Mouse (Mus musculus): ENCODE data around the gene Efna5. TPM values are rescaled to one million over a fixed set of nuclear protein-coding genes. Genes with fewer than 3 reads are reported as not detected.

Gene Efna5
- total RNA-seq, 2 experiments from 2014 or later = 0.46 to 2.9 TPM

DNA sequence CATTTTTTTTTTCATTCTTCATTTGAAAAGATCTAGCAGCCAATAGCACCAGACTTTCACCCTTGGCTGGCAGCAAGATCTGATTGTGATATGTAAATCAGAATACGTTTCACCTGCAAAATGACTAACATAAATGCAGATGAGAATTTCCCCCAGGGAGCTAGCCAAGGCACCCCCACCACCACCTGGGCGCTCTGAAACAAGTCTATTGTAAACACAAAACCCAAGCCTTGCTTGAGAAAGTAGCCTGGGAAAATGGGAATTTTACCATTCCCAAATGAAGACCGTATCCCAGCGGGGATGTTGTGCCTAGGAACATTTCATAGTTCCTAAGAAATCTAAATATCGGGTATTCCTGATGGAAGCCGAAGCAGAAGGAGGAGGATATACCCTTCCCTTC is 92.3 kb downstream of the Efna5 start:
- DNase-seq = no peak

DNA sequence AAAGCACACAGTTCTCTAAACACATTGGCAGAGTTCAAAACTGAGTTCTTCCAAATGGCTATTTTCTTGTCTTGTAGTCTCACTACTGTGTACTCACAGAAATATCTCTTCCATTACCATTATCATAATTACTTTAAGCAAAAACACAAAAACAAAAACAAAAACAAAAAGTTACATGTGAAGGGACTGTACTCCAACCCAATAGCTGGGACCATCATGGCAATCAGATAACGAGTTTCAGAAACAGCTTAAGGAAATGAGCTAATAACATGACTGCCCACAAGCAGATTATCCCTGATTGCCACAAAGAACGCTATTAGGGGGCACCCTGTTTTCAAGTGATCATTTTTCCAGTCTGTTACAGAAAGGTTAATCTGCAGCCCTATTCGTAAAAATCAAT is 93.3 kb downstream of the Efna5 start:
- no peak for DNase-seq

DNA sequence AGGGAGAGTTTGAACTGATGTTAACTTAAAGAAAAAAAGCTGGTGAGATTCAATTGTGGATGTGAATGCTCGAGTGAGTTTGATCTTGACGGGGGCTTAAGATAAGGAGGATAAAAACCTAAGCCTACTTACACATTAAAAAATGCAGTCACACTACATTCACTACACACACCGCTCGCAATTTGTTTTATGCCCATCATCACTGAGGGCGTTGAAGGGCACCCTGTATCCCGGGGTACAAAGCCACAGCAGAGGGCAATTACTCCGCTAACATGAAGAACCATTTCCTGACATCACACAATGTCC is 94.6 kb downstream of the Efna5 start:
- no peak for DNase-seq

DNA sequence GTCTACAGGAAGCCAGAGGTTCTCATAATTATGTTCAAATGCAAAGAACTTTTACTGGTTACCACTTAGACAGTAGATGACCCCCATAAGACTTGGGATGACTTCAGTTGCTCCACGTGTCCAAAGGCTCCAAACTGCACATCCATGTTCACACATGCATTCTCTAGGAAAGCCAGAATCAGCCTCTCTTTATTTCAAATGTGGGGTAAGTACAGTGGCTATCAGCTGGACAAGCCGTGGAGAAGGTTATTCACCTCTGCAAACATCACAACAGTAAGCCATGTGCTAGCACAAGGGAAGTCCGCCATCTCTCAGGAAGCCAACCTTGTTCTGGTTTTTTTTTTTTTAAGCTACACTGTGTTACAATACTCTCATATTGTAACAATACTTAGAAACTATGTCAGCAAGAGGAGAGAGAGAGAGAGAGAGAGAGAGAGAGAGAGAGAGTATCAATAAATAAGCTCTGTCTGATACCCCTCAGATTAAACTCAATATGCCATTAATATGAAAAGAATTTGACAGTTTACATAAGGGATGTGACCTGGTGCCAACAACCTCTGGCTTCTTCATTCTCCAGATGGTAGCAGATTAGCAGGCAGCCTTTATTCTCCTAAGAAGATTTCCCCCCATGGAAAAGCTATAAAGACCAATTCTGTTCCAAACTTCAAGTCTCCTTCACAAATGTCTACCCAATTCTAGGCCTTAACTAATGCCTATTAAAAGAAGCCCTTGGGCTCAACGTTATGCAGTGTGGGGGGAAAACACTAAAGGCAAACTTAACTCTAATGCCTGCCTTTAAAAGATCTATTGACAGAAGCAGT is 95.1 kb downstream of the Efna5 start:
- no peak for DNase-seq

DNA sequence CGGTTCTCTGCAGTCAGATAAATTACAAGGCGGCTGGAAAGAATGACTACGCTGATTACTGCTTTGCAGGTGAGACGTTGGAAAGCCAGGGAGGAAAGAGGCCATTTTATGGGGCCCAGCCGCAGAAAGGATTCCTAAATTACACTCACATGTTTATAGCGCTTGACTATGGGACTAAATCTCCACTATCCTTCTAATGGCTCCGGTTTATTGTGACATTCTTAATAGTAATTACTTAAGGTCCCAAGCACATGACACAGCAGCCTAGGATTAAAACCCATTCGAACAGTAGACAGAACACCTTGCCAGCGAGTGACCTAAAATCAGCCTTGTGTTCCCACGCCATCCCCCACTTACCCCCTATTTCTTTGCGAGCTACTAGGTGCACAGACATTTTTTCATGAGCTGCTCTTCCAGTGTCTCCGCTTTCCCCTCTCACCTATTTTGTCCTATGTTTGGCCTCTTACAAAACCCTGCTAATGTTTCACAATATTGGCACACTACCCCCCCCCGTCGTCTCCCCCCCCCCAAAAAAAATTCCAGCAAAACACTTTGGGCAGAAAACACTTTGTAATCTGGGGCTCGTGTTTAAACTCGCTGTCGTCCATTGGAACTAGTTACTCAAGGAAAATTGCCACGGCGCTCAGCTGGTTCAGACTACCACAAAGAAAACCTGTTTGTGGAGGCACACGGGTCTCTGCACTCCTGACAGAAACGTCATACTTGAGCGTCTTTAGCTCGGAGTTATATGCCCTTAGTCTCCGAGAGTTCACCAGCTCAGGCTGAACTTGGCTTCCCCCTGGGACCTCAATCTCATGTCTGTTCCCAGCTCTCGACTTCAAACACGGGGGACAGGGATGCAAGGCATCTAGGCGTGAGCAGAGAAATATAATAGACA is 96.6 kb downstream of the Efna5 start:
- no peak for DNase-seq

DNA sequence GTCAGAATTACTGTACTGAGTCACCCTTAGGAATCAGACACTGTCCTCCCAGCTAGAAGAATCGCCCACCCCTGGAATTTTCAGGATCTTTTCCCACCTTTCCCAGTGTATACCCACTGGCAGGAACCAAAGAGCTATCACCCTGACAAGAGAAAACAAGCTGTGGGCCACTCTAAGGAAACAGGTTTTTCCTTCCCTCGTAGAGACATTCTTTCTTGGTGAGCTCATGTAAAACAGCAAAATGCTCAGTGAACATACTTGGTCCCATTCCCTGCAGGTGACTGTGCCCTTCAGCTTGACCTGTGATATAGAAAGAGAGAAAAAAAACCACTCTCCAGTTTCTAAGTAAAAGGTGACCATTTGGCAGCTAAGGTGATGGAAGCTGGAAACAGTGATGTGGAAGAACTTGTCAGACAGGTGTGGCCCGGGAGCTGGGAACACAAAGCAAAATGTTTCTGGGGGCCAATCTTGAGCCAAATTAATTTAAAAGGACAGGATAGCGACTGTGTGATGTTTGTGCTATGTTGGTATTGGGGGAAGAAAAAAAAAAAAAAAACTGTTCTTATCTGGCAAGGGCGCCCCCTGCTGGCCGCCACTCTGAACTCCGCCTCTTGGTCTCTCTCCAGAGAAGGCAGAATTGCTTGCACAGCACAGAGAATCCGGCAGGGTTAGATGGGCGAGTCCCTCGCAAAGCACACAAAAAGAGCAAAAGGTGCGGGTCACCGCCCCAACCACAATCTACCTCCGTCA is 97.4 kb downstream of the Efna5 start:
- DNase-seq = peak; percentile 56

DNA sequence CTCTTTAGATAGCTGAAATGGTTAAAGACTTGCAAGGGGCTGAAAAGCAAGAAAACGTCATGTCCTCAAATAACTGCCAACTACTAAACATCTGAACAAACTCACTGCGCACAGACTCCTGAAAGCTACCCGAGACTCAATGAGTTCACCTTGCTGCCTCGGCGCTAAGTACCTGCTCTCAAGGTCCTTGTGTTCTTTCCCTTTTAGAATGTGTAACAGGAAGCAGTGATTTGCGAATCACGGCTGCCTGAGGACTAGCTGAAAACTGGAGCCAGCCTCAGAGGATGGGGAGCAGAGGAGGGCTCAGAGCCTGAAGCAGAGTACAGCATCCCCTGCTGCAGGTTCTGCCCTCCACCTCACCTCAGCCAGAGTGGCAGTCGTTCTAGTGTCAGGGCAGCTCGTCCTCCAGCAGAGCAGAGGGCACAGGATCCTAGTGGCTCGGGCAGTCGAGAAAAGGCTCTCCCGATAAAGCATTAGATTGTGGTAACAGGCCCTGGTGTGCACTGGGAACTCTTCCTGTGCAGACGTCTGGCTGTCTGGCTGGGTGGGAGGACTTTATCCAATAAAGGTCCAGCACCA is 98.2 kb downstream of the Efna5 start:
- DNase-seq = no peak

DNA sequence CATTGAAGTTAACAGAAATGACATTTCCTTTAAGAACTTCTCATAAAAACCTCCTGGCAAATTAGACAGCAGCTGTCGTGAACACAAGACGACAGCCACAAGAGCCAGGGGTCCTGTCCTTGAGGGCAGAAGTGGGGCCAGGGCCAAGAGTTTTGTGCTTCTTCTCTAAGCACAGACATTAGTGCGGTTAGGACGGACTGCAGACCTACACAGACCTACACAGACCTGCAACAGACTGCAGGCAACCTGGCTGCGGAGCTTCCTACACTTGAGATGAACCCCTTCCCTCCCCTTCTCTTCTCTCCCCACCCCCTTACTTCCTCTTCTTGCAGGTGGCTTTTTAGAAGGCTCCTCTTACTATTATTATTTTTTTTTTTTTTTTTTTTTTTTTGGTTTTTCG is 100.0 kb downstream of the Efna5 start:
- no peak for DNase-seq

DNA sequence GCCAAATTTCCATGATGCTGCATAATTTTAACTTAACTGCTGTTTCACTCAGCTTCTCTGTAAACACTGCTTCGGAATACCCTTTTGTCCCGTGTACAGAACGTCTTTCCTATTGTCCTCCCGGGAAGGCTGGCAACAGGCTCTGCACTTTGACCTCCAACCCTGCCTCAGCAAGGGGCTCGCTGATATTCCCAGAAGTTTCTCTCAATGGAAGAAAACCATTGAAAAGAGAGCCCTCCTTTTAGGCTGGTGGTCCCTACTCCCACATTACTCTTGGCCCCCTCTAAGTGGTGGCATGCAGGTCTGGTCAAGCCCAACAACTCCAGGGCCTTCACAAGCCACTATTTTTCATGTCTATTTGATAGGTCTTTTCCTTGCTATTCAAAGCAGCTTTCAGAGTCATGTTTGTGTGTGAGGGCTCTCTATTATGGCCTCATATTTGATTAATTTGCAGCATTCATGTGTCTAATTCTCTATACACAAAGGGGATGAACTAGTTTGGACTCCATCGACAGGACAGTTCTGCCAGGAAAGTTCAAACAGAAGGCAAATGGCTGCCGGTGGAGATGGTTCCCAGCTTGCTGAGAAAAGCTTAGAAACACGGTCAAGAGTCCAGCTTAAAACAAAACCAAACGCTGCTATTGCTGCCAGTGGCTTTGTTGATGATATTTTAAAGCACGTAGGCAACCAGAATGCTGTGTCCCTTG is 103.1 kb downstream of the Efna5 start:
- DNase-seq = no peak

DNA sequence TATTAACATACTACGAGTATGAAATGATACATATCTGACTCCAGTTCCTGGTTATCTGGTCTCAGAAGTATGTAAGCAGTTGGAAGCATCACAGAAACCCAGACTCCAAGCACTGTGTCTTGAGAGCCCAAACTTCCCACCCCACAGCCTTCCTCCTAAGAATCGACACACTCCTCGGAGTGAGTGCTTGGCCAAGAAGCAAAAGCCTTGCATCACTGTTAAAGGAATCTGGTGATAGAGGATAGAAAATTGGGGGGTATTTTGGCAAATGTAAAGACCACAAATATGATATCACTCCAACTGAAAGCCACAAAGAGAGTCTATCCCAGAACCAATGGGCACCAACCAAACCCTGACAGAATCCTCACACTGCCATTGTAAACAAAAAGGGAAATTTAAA is 104.4 kb downstream of the Efna5 start:
- no peak for DNase-seq

DNA sequence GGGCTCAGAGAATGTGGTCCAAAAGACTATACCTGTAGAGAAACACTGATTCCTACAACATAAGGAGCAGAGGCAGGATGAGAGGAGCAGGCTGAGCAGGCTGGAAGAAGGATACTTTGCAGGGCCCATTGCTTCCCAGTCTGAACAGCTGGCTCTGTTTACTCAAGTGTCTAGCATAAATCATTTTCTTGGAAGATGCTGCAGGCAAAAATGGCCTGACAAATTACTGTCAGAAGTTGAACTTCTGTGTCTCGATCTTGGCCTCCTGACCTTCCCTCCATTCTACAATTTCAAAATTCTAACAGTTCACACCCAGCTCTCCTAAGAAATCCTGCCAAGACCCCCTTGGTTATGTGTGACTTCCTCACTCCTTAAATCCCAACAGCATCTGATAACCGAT is 105.1 kb downstream of the Efna5 start:
- DNase-seq = no peak

DNA sequence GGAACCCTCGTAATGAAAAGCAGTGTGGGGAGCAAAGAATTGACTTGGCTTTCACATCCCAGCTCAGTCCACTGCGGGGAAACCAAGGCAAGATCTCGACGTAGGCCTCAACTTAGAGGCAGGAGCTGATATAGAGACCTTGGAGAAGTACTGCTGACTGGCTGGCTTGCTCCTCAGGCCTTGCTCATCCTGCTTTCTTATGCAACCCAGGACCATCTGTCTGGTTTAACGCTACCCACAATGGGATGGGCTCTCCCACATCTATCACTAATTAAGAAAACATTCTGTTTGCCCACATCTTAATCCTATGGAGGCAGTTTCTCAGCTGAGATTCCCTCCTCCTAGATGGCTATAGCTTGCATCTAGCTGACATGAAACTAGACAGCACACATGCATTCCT is 105.7 kb downstream of the Efna5 start:
- DNase-seq = no peak

DNA sequence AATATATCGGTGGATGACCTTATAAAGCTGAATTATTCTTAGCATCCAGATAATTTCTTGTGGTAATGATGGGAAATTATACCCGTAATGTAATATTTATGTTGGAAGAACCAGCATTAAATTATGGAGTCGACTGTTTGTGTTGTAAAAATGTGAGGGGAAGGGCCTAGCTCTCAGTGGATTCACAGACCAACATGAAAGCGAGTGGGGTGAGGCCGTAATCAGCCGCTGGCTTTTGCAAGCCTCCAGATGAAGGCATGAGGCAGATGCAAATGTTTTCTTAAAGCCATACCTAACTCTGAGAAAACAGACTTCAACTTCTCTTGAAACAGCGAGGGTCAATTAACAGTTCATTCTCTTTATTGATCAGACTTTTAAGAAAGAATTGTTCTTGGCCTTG is 106.4 kb downstream of the Efna5 start:
- no peak for DNase-seq

DNA sequence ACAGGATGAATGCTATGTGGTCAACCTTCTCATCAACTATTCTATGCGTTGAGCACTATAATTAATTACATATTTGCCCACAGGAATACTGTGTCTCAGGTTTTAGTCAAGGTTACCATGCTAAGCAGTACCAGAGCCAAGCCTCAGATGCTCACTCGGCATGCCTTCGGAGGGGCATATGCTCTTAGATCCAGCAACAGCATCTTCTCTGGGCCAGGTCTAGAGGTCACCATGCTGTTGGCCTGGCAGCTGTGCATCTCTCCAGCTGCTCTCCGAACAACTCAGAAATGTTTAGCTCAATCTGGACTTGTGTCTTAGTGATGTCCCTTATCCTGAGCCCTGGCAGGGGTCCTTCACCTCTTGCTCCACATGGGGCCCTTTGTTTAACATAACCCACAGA is 114.4 kb downstream of the Efna5 start:
- no peak for DNase-seq

DNA sequence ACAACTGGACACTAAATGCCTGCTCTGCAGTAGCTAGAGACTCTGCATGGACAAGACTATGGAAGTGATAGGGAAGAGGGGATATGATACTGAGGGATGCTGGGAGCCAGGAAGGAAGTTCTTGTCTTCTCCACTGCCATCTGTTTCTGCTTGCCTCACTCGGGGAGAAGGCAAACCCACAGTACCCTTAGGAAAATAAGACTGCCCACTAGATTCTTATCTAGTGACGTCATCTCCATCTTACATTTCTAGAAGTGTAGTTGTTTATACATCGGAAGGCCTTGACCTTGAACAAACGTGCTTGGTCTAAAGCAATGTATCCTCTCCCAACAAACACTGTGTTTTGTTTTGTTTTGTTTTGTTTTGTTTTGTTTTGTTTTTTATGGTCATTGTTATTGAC is 116.0 kb downstream of the Efna5 start:
- no peak for DNase-seq

DNA sequence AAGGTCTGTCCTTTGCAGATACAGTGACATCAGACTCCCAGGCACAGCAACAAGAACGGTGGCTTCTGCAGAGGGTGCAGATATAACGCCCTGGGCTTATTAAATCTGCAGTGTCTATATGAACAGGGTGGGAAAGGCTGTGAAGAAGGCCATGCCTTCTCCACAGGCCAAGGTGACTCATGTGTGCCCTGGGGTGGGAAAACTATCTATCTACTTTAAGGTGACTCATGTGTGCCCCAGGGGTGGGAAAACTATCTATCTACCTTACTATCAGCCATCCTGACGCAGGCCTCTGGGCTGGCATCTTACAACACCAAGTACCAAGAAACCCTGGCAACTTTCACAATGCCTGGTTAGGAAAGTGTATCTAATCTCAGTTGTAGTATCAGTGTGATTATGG is 124.2 kb downstream of the Efna5 start:
- DNase-seq = no peak

DNA sequence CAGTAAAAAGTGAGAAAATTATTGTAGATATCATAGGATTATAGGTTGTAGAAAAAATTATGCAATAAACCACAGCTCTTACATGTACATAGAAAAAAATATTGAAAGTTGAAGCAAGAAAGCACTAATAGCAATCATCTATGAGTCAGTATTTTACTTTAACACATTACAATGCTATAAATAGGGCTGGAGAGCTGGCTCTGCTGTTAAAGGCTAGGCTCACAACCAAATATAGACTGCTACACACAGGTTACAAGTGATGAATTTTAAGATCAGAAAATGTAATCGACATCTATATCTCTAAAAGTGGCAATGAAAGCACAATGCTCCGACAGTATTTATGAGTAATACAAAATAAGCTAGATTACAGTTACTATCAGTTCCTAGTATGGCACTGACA is 125.5 kb downstream of the Efna5 start:
- DNase-seq = no peak

DNA sequence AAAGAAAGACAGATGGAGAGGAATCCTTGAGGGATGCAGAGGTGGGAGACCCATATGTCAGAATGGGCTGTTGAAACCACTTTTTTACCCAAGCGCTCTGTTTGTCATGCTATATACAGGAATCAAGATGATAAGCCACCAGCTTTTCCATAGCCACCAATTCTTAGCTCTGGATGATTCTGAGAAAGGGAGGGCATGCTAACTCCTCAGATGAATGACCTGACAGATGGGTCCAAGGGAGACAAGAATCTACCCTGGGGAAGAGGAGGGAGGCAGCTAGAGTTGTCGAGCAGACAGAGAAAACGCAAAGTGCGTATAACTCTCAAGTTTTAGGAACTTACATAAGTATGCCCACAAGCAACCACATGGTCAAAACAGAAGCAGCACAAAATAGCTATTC is 126.5 kb downstream of the Efna5 start:
- no peak for DNase-seq

DNA sequence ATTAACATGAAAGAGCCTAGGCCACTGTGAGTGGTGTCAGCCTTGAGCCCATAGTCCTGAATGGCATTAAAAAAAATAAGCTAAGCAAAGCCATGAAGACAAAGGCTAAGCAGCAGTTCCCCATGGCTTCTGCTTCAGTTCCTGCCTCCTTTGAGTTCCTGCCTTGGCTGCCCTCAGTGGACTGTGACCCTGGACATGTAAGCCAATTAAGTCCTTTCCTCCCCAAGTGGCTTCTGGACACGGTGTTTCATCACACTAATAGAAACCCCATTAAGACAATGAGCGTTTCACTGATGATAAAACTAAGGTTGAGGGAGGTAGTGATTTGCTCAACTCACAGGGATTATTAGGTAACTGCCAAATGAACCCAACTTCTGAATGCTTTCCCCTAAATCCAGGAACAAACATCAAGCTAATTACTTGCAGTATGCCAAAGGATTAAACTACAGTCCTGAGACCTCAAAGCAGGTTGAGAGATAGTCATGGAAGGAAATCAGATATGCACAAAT is 128.7 kb downstream of the Efna5 start:
- DNase-seq = no peak

DNA sequence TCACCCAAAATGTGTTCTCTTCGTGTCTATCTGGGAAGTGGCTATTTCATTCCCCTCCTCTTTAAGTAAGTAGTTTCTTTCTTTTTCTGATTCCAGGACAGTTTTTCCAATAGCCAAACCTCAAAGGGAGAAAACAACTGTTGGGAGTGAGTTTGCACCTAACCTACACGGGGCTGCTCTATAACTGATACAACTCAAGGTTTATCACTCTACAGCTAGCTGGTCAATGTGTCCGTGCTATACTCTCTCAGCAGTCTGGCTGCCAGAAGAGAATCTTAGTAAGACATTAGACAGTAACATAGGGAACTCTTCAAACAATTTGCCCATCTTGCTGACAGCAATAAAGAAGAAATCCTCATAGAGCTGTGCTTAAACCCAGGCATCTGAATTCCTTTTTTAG is 130.5 kb downstream of the Efna5 start:
- no peak for DNase-seq

DNA sequence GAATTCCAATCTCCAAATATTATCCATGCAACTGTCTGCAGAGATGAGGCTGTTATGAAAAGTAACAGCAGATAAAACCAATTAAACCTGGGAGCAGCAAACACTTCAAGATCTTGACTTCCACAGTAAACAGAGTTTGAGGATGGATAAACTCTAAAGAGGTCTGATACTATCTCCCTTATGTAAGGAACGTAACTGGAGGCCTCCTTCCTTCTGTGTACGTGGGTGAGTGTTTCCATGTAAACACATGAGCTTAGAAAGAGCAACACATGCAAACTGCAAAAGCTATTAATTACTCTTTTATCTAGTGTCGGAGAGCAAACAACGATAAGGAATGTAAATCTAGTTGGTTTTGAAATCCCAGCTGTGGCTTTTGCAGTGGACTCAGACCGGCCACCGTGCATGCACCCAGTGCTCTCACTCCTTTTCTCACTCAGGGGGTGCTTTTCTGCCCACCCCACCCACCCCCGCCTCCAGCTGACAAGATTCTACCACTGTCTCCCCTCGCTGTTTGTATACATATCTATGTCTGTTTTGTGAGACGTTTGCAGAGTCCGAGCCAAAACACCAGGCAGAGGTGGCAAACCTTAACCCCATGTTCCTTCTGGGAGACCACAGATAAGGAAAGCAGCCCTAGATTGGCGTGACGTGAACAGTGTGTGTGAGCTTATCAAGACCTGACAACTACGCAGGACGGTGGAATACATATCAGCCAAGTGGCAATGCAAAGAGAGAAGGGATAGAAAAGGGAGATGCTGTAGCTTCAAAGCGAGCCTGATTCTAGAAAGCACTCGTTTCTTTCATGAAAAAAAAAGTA is 132.1 kb downstream of the Efna5 start:
- no peak for DNase-seq
